Mouse (Mus musculus) hindbrain, embryonic 10.5 days (tissue): ENCODE measurements around the gene Klf3. TPM values are rescaled to one million over a fixed set of nuclear protein-coding genes. Genes with fewer than 3 reads are reported as not detected.
A peak's percentile ranks its signal among the peaks of the same experiment; 100 is the strongest.

Experiments
- DNase-seq: peaks from one replicate; pipeline ENCODE4 v3.0.0-alpha.2; 2017; ENCODE audit warnings: low spot score
- H3K27ac ChIP-seq: fragments of 300-500 bp; sonication (generic); 2 replicates; pipeline ENCODE4 v1.5.1; 2016; ENCODE audit warnings: mild to moderate bottlenecking, moderate library complexity
- H3K27me3 ChIP-seq: fragments of 300-500 bp; sonication (generic); 2 replicates; pipeline ENCODE4 v1.6.1; 2016; ENCODE audit warnings: mild to moderate bottlenecking; ENCODE audit not compliant: poor library complexity, insufficient read depth, severe bottlenecking
- H3K36me3 ChIP-seq: fragments of 300-500 bp; sonication (generic); 2 replicates; pipeline ENCODE4 v1.6.1; 2016; ENCODE audit warnings: mild to moderate bottlenecking, moderate library complexity
- H3K4me1 ChIP-seq: fragments of 300-500 bp; sonication (generic); replicated peaks from 2 replicates; pipeline ENCODE4 v1.6.1; 2016; ENCODE audit warnings: mild to moderate bottlenecking
- H3K4me3 ChIP-seq: fragments of 300-500 bp; sonication (generic); 2 replicates; pipeline ENCODE4 v1.5.1; 2016; ENCODE audit warnings: mild to moderate bottlenecking, moderate library complexity
- H3K9me3 ChIP-seq: fragments of 300-500 bp; sonication (generic); 2 replicates; pipeline ENCODE4 v1.6.1; 2016; ENCODE audit warnings: mild to moderate bottlenecking, moderate library complexity
- WGBS: fragments of 180-500 bp; shearing (Covaris S2); methylation state at CpG from one replicate; pipeline ENCODE4 v1.1.7; 2016; 5-methylcytosine and 5-hydroxymethylcytosine counted together
- polyA plus RNA-seq: library from polyadenylated mRNA; unstranded; fragments of >200 nt; fragmentation: Nextera tagmentation; extraction: Ambion mirVana; gene quantifications from 2 replicates; pipeline ENCODE4 v1.2.1, GENCODE M21; 2016

The Klf3 gene
- polyA plus RNA-seq, 1 experiment from 2014 or later: 57.1 TPM

- Histone ChIP-seq H3K36me3 (peaks cover 20% of the 10 kb centered on the region), H3K27ac (peak overlapping the region; percentile 100), H3K4me1 (peaks cover 62% of the 10 kb centered on the region), H3K27me3 (no peaks in the 10 kb centered on the region; the same call in 1 of the 2 replicates), H3K9me3 (0 out of 2 replicates have a peak, but pooled peaks cover 8% of the 10 kb centered on the region), H3K4me3 (peak overlapping the region; percentile 95)
- WGBS: 0% methylated on average over 69 of the region's 69 CpGs
- peak; percentile 76 for DNase-seq
Observed at GRCm38 (mm10) chr5:64803720-64804462, 703 bp downstream of the Klf3 start.

GRCm38 (mm10) chr5:64805131-64805872 lies 2.1 kb downstream of the Klf3 start:
- Histone ChIP-seq H3K27me3 (no peaks in the 10 kb centered on the region; the same call in 1 of the 2 replicates), H3K4me1 (peaks cover 76% of the 10 kb centered on the region), H3K9me3 (0 out of 2 replicates have a peak, but pooled peaks cover 3% of the 10 kb centered on the region), H3K4me3 (peak overlapping the region; percentile 95), H3K36me3 (peaks cover 24% of the 10 kb centered on the region), H3K27ac (peak overlapping the region; percentile 100)
- DNase-seq: peak; percentile 29
- 5% methylated on average over 7 of the region's 7 CpGs for WGBS

GRCm38 (mm10) chr5:64805873-64806505 lies 2.8 kb downstream of the Klf3 start:
- Histone ChIP-seq H3K36me3 (peaks cover 20% of the 10 kb centered on the region), H3K4me3 (peak overlapping the region; percentile 95), H3K4me1 (peaks cover 83% of the 10 kb centered on the region), H3K9me3 (0 out of 2 replicates have a peak, but pooled peaks cover 2% of the 10 kb centered on the region), H3K27me3 (no peaks in the 10 kb centered on the region; the same call in 1 of the 2 replicates), H3K27ac (peak overlapping the region; percentile 100)
- DNase-seq: peak; percentile 80
- 0% methylated on average over 7 of the region's 7 CpGs for WGBS

GRCm38 (mm10) chr5:64806600-64806999 lies 3.4 kb downstream of the Klf3 start:
- Histone ChIP-seq H3K27me3 (no peaks in the 10 kb centered on the region; the same call in 1 of the 2 replicates), H3K36me3 (peaks cover 17% of the 10 kb centered on the region), H3K4me3 (peak overlapping the region; percentile 95), H3K27ac (peak overlapping the region; percentile 100), H3K4me1 (peaks cover 83% of the 10 kb centered on the region), H3K9me3 (no peaks in the 10 kb centered on the region)
- WGBS: 30% methylated on average over 2 of the region's 2 CpGs
- DNase-seq: no peak

- Histone ChIP-seq H3K4me1 (peaks cover 83% of the 10 kb centered on the region), H3K4me3 (peak overlapping the region; percentile 95; the same call in 1 of the 2 replicates)
Observed at GRCm38 (mm10) chr5:64807159-64807558, 4.0 kb downstream of the Klf3 start.

GRCm38 (mm10) chr5:64807603-64808002 lies 4.4 kb downstream of the Klf3 start:
- no peaks in the 10 kb centered on the region for H3K9me3 ChIP-seq
- no peaks in the 10 kb centered on the region for H3K27me3 ChIP-seq
- H3K4me1 ChIP-seq: peaks cover 83% of the 10 kb centered on the region
- 75% methylated on average over 4 of the region's 4 CpGs for WGBS
- H3K27ac ChIP-seq: peak overlapping the region; percentile 100
- no peak for DNase-seq
- H3K4me3 ChIP-seq: peak overlapping the region; percentile 9; the same call in 1 of the 2 replicates
- peaks cover 17% of the 10 kb centered on the region for H3K36me3 ChIP-seq

More at GRCm38 (mm10) chr5:64807159-64807558, 4.0 kb downstream of the Klf3 start:
- no peaks in the 10 kb centered on the region for H3K27me3 ChIP-seq
- H3K36me3 ChIP-seq: peaks cover 17% of the 10 kb centered on the region
- 73% methylated on average over 3 of the region's 3 CpGs for WGBS
- no peak for DNase-seq
- no peaks in the 10 kb centered on the region for H3K9me3 ChIP-seq
- H3K27ac ChIP-seq: peak overlapping the region; percentile 100

- Histone ChIP-seq H3K9me3 (no peaks in the 10 kb centered on the region), H3K27ac (peak overlapping the region; percentile 100), H3K27me3 (no peaks in the 10 kb centered on the region), H3K36me3 (peaks cover 17% of the 10 kb centered on the region), H3K4me3 (peak overlapping the region; percentile 9), H3K4me1 (peaks cover 86% of the 10 kb centered on the region)
- WGBS: 65% methylated on average over 24 of the region's 24 CpGs
- no peak for DNase-seq
Observed at GRCm38 (mm10) chr5:64808106-64809010, 5.2 kb downstream of the Klf3 start.

GRCm38 (mm10) chr5:64809257-64809656 lies 6.1 kb downstream of the Klf3 start:
- Histone ChIP-seq H3K4me1 (peaks cover 92% of the 10 kb centered on the region), H3K27me3 (no peaks in the 10 kb centered on the region), H3K9me3 (no peaks in the 10 kb centered on the region), H3K4me3 (no peak overlapping the region), H3K36me3 (peaks cover 17% of the 10 kb centered on the region), H3K27ac (peak overlapping the region; percentile 100)
- no peak for DNase-seq
- 91% methylated on average over 7 of the region's 7 CpGs for WGBS

- WGBS: 86% methylated on average over 11 of the region's 11 CpGs
- peaks cover 17% of the 10 kb centered on the region for H3K36me3 ChIP-seq
- H3K9me3 ChIP-seq: no peaks in the 10 kb centered on the region
- peaks cover 91% of the 10 kb centered on the region for H3K4me1 ChIP-seq
- H3K4me3 ChIP-seq: no peak overlapping the region
- H3K27me3 ChIP-seq: no peaks in the 10 kb centered on the region
- peak overlapping the region; percentile 93 for H3K27ac ChIP-seq
- DNase-seq: no peak
Observed at GRCm38 (mm10) chr5:64809864-64810263, 6.7 kb downstream of the Klf3 start.

GRCm38 (mm10) chr5:64810860-64811499 lies 7.8 kb downstream of the Klf3 start:
- Histone ChIP-seq H3K4me1 (peaks cover 80% of the 10 kb centered on the region), H3K36me3 (peaks cover 26% of the 10 kb centered on the region), H3K4me3 (peak overlapping the region; percentile 43), H3K9me3 (no peaks in the 10 kb centered on the region), H3K27ac (peak overlapping the region; percentile 93), H3K27me3 (no peaks in the 10 kb centered on the region)
- peak; percentile 73 for DNase-seq
- WGBS: under 1% methylated on average over 9 of the region's 9 CpGs

GRCm38 (mm10) chr5:64811500-64812123 lies 8.4 kb downstream of the Klf3 start:
- H3K27me3 ChIP-seq: no peaks in the 10 kb centered on the region
- peak overlapping the region; percentile 93 for H3K27ac ChIP-seq
- H3K36me3 ChIP-seq: peaks cover 32% of the 10 kb centered on the region
- WGBS: 5% methylated on average over 14 of the region's 14 CpGs
- no peaks in the 10 kb centered on the region for H3K9me3 ChIP-seq
- H3K4me3 ChIP-seq: peak overlapping the region; percentile 43
- peaks cover 73% of the 10 kb centered on the region for H3K4me1 ChIP-seq
- peak; percentile 37 for DNase-seq
